Mouse (Mus musculus): ENCODE measurements around the gene Tmtc1. TPM values are rescaled to one million over a fixed set of nuclear protein-coding genes. Genes with fewer than 3 reads are reported as not detected.

Tmtc1 gene
- polyA plus RNA-seq, 1 experiment from 2014 or later, result 2.2 TPM

- no peak for TF ChIP-seq EP300 (IDR thresholded peaks at IDR 0.05)
- TF ChIP-seq CTCF (IDR thresholded peaks at IDR 0.05), result no peak
- ATAC-seq (no peak; the same call in 1 of the 2 replicates), DNase-seq (ENCODE audit: low spot score) (no peak)
- no peaks in the 10 kb centered on the region for H3K36me3 ChIP-seq (ENCODE audit: insufficient read depth, low read length)
- no peak overlapping the region for H3K4me2 ChIP-seq (replicated peaks; ENCODE audit: low read depth, low read length)
- H3K9ac ChIP-seq (replicated peaks; ENCODE audit: low read depth), result no peak overlapping the region
- no peaks in the 10 kb centered on the region for H3K27me3 ChIP-seq (replicated peaks; ENCODE audit: insufficient read depth, low read length)
- 71% methylated on average over 1 of the region's 1 CpGs for WGBS
- no peak overlapping the region for H3K27ac ChIP-seq (ENCODE audit: low read length)
- H3K9me3 ChIP-seq (ENCODE audit: low read length), result no peaks in the 10 kb centered on the region
- no peaks in the 10 kb centered on the region for H3K4me1 ChIP-seq (ENCODE audit: insufficient read depth, low read depth, low read length)
- H3K4me3 ChIP-seq (ENCODE audit: low read depth, low read length), result no peak overlapping the region
Observed at GRCm38 (mm10) chr6:148255395-148256053, 188.7 kb downstream of the Tmtc1 start.

- Histone ChIP-seq H3K9ac (replicated peaks; ENCODE audit: low read depth) (no peak overlapping the region), H3K9me3 (ENCODE audit: low read length) (no peaks in the 10 kb centered on the region), H3K4me1 (ENCODE audit: insufficient read depth, low read depth, low read length) (no peaks in the 10 kb centered on the region), H3K4me3 (ENCODE audit: low read depth, low read length) (no peak overlapping the region), H3K4me2 (replicated peaks; ENCODE audit: low read depth, low read length) (no peak overlapping the region), H3K36me3 (ENCODE audit: insufficient read depth, low read length) (no peaks in the 10 kb centered on the region), H3K27me3 (replicated peaks; ENCODE audit: insufficient read depth, low read length) (no peaks in the 10 kb centered on the region), H3K27ac (ENCODE audit: low read length) (no peak overlapping the region)
- WGBS, result 73% methylated on average over 3 of the region's 3 CpGs
- DNase-seq (ENCODE audit: low spot score), result no peak
- TF ChIP-seq EP300 (IDR thresholded peaks at IDR 0.05) (no peak), CTCF (IDR thresholded peaks at IDR 0.05) (no peak)
- ATAC-seq, result no peak
Observed at GRCm38 (mm10) chr6:148249221-148249620, 195.0 kb downstream of the Tmtc1 start.

DNA sequence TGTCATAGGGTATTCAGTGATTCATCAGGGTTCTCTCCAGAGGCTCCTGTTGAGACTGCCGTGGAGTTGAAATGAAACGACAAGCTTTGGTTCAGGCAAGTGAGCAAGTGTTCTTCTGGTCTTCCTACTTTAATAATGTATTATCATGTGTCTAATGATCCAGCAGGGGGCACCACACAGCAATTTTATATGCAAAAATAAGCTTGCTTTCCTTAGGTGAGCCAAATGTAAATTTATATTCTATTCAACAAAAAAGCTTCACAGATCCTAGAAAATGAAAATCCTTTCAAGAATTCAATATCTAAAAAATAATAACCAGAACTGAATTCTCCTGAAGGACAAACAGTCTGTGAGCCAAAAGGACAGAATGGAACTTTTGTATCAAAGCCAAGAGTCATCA is 195.6 kb downstream of the Tmtc1 start:
- Histone ChIP-seq H3K4me2 (replicated peaks; ENCODE audit: low read depth, low read length) (no peak overlapping the region), H3K9ac (replicated peaks; ENCODE audit: low read depth) (no peak overlapping the region), H3K27ac (ENCODE audit: low read length) (no peak overlapping the region), H3K36me3 (ENCODE audit: insufficient read depth, low read length) (no peaks in the 10 kb centered on the region), H3K4me1 (ENCODE audit: insufficient read depth, low read depth, low read length) (no peaks in the 10 kb centered on the region), H3K27me3 (replicated peaks; ENCODE audit: insufficient read depth, low read length) (no peaks in the 10 kb centered on the region), H3K9me3 (ENCODE audit: low read length) (no peaks in the 10 kb centered on the region), H3K4me3 (ENCODE audit: low read depth, low read length) (no peak overlapping the region)
- 39% methylated on average over 2 of the region's 2 CpGs for WGBS
- peak; percentile 68 for TF ChIP-seq CTCF (IDR thresholded peaks at IDR 0.05)
- TF ChIP-seq EP300 (IDR thresholded peaks at IDR 0.05), result no peak
- DNase-seq (ENCODE audit: low spot score) (peak; percentile 83), ATAC-seq (no peak)

GRCm38 (mm10) chr6:148246544-148246943 is 197.6 kb downstream of the Tmtc1 start:
- H3K27me3 ChIP-seq (replicated peaks; ENCODE audit: insufficient read depth, low read length), result no peaks in the 10 kb centered on the region
- TF ChIP-seq EP300 (IDR thresholded peaks at IDR 0.05), result no peak
- no peak for TF ChIP-seq CTCF (IDR thresholded peaks at IDR 0.05)
- H3K9ac ChIP-seq (replicated peaks; ENCODE audit: low read depth), result no peak overlapping the region
- DNase-seq (ENCODE audit: low spot score) (no peak), ATAC-seq (no peak)
- H3K4me2 ChIP-seq (replicated peaks; ENCODE audit: low read depth, low read length), result no peak overlapping the region
- H3K9me3 ChIP-seq (ENCODE audit: low read length), result no peaks in the 10 kb centered on the region
- no peak overlapping the region for H3K27ac ChIP-seq (ENCODE audit: low read length)
- 72% methylated on average over 7 of the region's 7 CpGs for WGBS
- H3K4me1 ChIP-seq (ENCODE audit: insufficient read depth, low read depth, low read length), result no peaks in the 10 kb centered on the region
- no peak overlapping the region for H3K4me3 ChIP-seq (ENCODE audit: low read depth, low read length)
- H3K36me3 ChIP-seq (ENCODE audit: insufficient read depth, low read length), result no peaks in the 10 kb centered on the region

DNA sequence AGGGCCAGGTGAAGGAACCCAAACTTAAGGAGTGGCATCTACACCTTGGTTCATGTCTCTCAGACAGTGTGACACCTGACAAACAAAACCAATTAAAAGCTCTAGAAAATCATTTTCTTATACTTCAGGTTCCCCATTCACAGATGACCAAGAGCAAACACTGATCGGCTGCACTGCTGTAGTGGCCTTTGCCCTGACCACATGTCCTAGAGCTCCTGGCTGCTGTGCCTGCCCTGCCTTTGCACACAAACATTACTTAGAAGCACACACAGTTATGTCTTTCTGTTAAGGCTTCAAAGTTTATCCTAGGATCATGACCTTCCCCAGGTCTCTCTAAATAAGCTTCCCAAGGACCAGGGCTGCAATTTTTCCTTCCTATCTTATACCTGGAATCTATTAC is 199.4 kb downstream of the Tmtc1 start:
- Histone ChIP-seq H3K9me3 (ENCODE audit: low read length) (no peaks in the 10 kb centered on the region), H3K36me3 (ENCODE audit: insufficient read depth, low read length) (no peaks in the 10 kb centered on the region), H3K4me1 (ENCODE audit: insufficient read depth, low read depth, low read length) (no peaks in the 10 kb centered on the region), H3K27ac (ENCODE audit: low read length) (no peak overlapping the region), H3K4me2 (replicated peaks; ENCODE audit: low read depth, low read length) (no peak overlapping the region), H3K4me3 (ENCODE audit: low read depth, low read length) (no peak overlapping the region), H3K9ac (replicated peaks; ENCODE audit: low read depth) (no peak overlapping the region), H3K27me3 (replicated peaks; ENCODE audit: insufficient read depth, low read length) (no peaks in the 10 kb centered on the region)
- DNase-seq (ENCODE audit: low spot score) (no peak), ATAC-seq (no peak)
- TF ChIP-seq EP300 (IDR thresholded peaks at IDR 0.05) (no peak), CTCF (IDR thresholded peaks at IDR 0.05) (no peak)
- 68% methylated on average over 1 of the region's 1 CpGs for WGBS

GRCm38 (mm10) chr6:148242304-148242703 is 201.9 kb downstream of the Tmtc1 start:
- no peaks in the 10 kb centered on the region for H3K36me3 ChIP-seq (ENCODE audit: insufficient read depth, low read length)
- WGBS, result 54% methylated on average over 3 of the region's 3 CpGs
- H3K9me3 ChIP-seq (ENCODE audit: low read length), result no peaks in the 10 kb centered on the region
- H3K4me2 ChIP-seq (replicated peaks; ENCODE audit: low read depth, low read length), result no peak overlapping the region
- H3K27me3 ChIP-seq (replicated peaks; ENCODE audit: insufficient read depth, low read length), result no peaks in the 10 kb centered on the region
- H3K4me1 ChIP-seq (ENCODE audit: insufficient read depth, low read depth, low read length), result no peaks in the 10 kb centered on the region
- no peak for ATAC-seq
- no peak overlapping the region for H3K9ac ChIP-seq (replicated peaks; ENCODE audit: low read depth)
- no peak for DNase-seq (ENCODE audit: low spot score)
- TF ChIP-seq CTCF (IDR thresholded peaks at IDR 0.05) (peak; percentile 39), EP300 (IDR thresholded peaks at IDR 0.05) (no peak)
- H3K27ac ChIP-seq (ENCODE audit: low read length), result no peak overlapping the region
- H3K4me3 ChIP-seq (ENCODE audit: low read depth, low read length), result no peak overlapping the region

DNA sequence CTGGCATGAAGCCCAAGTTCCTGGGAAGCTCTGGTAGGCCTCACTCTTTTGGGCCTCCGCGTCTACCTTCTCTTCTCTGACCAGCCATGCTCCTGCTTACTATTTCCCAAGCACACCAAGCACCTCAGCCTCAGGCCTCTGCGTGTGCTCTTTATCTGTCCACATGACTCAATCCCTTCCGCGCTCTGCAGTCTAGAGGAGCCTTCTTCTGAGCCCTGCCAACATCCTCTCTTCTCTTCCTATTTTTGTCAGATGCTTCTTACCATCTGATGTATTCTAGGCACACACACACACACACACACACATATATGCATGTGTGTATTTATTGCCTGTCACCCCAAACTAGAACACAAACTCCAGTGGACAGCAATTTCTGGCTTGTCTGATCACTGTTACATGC is 202.5 kb downstream of the Tmtc1 start:
- WGBS, result 83% methylated on average over 5 of the region's 5 CpGs
- DNase-seq (ENCODE audit: low spot score) (no peak), ATAC-seq (no peak)
- Histone ChIP-seq H3K9ac (replicated peaks; ENCODE audit: low read depth) (no peak overlapping the region), H3K27ac (ENCODE audit: low read length) (no peak overlapping the region), H3K4me3 (ENCODE audit: low read depth, low read length) (no peak overlapping the region), H3K9me3 (ENCODE audit: low read length) (no peaks in the 10 kb centered on the region), H3K4me1 (ENCODE audit: insufficient read depth, low read depth, low read length) (no peaks in the 10 kb centered on the region), H3K4me2 (replicated peaks; ENCODE audit: low read depth, low read length) (no peak overlapping the region), H3K27me3 (replicated peaks; ENCODE audit: insufficient read depth, low read length) (no peaks in the 10 kb centered on the region), H3K36me3 (ENCODE audit: insufficient read depth, low read length) (no peaks in the 10 kb centered on the region)
- TF ChIP-seq CTCF (IDR thresholded peaks at IDR 0.05) (no peak), EP300 (IDR thresholded peaks at IDR 0.05) (no peak)

All from lung, postnatal 0 days (tissue).